Mouse (Mus musculus): Measurements from ENCODE around the gene Rexo2.
"Not testable (repeated sequence)": the region's sequence is repeated elsewhere in the genome, so short reads cannot be mapped to it uniquely, and the experiment has no call there.

Rexo2 gene

DNA sequence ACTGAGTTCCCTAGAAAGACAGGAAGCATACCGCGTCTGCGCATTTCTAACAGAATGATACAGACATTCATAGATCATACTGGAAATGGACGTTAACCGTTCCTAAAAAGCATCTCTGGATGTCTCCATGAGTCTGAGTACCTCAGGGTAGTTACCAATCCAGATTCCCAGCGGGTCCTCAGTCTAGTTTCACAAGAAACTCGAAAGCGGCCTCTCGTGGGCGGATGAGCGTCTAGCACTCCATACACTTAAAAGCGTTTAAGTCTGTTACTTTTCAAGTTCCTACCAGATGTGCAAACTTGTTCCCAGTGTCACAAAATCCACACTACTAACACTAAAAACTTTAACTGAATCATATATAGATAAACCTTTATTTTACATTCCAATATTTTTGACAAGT, 7.3 kb downstream of the Rexo2 start:
- peak; percentile 51 for DNase-seq (ENCODE audit: low read depth, low spot score)

DNA sequence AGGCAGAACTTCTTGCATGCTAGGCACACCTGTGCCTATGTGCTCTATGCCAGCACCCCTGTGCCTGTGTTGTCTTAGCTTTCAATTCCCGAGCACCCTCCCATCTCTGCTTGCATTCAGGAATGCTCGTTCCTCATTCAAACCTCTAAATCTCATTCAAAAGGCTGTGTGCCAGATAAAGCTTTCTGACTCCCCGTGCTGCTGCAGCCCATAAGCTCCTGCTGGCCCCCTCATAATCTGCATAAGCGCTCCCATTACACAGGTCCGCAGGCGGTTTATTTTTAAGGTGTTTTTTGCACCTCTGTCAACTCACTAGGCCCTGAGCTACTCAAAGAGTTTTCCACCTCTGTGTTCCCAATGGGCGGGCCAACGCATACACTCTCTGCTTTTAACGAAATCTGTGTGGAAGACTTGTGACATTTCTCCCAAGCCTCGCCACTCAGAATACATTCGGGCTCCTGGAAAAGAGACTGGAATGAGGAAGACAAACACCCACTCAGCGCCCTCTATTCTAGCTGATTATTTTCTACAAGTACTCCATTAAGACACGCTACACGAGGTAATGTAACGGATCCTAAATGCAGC, 7.9 kb downstream of the Rexo2 start:
- DNase-seq (ENCODE audit: low read depth, low spot score) = peak; percentile 57

DNA sequence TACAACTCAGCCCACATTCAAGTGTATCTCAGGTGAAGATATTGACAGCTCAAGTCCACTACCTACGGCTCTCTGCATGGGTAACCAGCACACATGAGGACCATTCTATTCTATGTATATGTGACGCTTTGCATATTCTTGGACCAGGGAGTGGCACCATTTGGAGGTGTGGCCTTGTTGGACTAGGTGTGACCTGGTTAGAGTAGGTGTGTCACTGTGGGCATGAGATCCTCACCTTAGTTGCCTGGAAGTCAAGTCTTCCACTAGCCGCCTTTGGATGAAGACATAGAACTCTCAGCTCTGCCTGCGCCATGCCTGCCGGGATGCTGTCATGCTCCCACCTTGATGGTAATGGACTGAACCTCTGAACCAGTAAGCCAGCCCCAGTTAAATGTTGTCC, 13.0 kb downstream of the Rexo2 start:
- DNase-seq (ENCODE audit: low read depth, low spot score) = not testable (repeated sequence)

DNA sequence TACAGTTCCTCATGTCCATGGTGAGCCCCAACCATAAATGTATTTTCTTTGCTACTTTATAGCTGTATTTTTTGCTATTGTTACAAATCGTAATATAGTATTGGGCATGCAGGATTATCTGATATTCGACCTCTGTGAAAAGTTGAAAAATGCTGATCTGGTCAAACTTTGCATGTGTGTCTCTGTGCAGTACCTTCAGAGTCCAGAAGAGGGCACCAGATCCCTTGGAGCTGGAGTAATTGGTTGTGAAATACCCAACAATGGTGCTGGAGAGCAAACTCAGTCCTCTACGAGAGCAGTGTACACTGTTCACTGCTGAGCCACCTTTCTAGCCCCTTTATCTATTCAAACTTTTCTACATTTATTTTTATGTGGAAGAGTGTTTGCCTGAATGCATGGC, 13.6 kb downstream of the Rexo2 start:
- DNase-seq (ENCODE audit: low read depth, low spot score) = peak; percentile 81

DNA sequence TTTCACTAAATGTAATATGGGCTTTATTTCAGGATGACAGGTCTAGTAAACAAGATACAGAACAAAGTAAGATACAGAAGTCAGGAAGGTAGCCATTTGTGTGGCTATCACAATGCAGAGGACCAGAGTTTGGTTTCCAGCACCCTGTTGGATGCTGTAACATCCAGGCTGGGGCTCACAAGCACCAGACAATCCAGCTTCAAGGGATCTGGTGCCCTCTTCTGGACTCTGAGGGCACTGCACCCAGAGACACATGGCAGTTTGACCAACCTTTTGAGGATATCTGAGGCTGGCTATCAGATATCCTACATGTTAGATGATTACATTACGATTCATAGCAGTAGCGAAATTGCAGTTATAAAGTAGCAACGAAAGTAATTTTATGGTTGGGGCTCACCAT, 14.8 kb downstream of the Rexo2 start:
- peak; percentile 75 for DNase-seq (ENCODE audit: low read depth, low spot score)

DNA sequence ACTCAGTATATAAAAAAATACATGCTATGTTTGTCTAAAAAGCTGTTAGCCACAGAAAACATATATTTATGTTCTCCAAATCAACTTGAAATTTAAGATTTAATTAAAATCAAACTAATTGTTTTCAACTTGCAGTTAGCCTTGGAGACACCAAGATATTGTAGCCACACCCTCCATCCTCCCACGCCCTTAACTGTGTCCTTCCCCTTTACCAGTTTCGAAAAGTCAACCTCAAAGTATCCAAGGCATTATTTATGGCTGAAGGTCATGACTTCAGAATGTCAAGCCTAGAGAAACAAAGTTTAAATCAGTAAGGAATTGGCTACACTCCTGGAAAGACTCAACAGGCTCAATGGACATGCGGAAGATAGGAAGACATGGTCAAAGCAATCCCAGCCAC, 18.9 kb downstream of the Rexo2 start:
- DNase-seq (ENCODE audit: low read depth, low spot score) = no peak

DNA sequence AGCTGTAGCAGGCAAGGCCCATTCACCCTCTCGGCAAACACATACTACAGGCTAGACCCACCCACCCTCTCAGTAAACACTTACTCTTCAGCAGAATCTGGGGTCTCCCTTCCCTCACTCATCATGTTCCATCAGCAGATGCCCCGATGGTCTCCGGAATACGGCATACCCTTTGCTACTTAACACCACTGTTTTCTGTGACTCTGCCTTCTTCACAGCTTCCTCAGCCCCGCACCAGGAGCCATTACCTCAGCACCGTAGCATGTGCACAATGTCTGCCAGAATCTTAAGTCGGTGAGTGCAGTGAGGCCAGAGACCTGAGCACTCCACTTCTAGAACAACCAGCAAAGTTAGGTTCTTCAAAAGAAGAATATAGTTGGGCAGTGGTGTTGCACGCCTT, 19.7 kb downstream of the Rexo2 start:
- no peak for DNase-seq (ENCODE audit: low read depth, low spot score)

DNA sequence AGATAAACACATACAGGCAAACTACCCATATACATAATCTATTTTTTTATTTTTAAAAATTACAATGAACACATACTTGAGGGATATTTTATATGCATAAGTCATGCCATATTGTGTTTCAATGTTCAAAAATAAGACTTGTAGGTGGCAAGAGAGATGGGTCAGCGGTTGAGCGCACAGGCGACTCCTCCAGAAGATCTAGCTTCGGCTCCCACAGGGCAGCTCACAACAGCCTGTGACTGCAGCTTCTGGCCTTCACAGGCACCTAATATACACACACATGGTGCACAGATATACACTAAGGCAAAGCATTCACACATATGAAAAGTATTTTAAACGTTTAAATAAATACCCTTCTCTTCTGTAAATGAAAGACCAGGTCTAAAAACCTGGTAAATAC, 21.0 kb downstream of the Rexo2 start:
- DNase-seq (ENCODE audit: low read depth, low spot score) = no peak

DNA sequence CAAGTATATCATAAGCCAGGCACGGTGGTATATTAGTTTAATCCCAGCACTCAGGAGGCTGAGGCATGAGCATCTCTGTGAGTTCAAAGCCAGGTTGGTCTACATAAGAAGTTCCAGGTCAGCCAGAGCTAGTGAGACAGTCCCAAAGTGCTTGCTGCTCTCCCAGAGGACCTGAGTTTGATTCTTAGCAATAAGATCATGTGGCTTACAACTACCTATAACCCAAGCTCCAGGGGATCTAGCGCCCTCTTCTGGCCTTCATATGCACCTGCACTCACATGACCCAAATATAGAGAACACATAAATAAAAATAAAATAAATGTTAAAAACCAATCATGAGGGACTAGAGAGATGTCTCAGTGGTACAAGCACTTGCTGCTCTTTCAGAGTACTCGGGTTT, 21.5 kb downstream of the Rexo2 start:
- DNase-seq (ENCODE audit: low read depth, low spot score) = peak; percentile 68

DNA sequence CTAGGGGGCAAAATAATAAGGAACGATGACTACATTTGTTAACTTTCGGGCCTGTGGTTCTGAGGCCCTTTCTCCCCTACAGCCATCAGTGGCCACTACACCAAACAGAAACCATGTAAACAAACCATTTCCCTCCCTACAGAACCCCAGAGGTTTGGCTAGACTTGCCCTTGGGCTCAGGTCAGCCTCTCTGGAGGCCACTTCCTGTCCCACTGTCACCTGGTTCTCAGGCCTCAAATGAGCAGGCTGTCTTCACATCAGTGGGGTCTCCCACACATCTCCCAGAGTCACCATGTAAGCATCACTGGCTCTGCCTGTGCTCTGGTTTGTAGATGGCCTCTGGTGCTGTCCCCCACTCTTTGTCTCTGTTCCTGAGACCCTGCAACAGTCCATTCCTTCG, 24.5 kb downstream of the Rexo2 start:
- no peak for DNase-seq (ENCODE audit: low read depth, low spot score)

DNA sequence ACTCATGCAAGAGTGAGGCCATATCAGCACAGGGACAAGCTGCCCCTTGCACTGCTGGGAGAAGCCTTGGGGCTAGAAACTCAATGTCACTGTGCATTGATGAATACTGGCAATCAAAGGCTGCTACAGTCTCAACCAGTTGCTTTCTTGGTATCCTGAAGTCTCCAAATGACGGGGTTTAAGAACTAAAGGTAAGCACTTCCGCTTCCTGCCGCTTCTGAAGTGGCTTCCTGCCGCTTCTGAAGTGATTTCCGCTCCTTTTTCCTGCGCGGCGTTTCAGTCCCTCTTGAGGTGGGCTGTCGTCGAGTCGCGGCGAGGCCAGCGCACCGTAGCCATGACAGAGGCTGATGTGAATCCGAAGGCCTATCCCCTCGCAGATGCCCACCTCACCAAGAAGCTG, 30.4 kb downstream of the Rexo2 start:
- DNase-seq (ENCODE audit: low read depth, low spot score) = no peak

DNA sequence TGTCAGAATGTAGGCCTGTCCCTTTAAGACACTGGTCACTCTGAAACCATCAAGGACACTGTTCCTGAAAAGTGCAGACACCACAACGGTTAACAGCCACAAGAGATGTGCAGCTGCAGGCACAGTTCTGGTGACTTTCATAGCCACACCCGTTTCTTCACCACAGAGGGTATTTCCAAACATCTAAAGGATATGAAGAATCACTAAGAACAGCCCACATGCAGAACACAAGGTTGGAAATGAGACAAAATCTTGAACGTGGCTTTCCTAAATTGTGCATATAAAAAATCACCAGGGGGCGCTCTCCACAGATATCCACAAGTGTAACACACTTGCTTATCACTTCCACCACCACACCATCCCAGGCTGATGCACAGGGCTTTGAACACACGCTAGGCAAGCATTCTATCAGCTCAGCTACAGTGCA, 32.6 kb downstream of the Rexo2 start:
- peak; percentile 57 for DNase-seq (ENCODE audit: low read depth, low spot score)

DNA sequence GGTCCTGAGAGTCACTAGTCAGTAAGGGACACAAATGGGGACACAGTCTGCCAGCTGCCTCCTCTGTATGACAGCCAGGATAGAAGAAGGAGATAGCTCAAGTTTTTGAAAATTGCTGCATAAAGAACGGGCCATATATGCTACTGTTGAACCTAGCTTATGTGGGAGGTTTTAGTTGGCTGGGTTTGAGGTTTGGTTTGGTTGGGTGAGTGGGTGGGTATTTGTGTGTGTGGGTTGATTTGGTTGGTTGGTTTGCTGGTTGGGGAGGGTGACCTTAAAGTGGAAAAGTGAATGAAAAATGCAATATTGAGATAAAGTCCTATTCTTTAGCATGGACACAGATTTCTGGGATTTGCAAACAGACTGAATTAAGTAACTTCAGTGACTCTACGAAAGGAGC, 35.6 kb downstream of the Rexo2 start:
- DNase-seq (ENCODE audit: low read depth, low spot score) = no peak

DNA sequence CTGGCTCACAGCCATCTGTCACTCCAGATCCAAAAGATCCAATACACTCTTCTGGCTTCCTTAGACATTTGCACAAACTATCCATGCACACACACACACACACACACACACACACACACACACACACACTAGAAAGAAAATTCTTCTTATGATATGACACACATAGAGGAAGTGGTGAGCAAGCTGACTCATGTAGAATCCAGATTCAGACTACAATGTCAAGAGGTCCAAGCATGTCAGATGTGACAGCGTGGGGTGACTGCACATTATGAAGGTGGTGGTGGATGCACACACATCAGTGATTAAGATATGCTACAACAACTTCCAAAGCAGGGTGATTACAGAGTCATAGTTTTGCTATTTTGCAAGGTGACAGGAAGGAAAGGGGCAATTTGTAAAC, 36.5 kb downstream of the Rexo2 start:
- no peak for DNase-seq (ENCODE audit: low read depth, low spot score)

DNA sequence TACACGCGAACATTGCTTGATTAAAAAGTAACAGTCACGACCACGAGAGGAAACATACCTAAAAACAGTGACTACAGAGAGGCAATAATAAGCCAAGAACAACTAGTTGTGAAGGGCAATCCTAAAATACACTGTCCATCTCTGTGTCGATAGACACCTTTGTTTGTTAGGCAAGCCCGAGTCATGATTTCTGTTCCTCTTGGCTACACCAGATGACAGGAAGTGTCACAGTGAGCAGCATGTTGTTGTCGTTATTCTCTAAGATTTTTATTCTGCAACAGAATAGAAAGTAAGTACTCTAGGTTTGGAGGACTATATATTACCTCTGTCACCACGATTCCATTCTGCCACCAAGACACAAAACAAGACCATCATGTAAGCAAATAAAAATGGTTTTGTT, 48.0 kb downstream of the Rexo2 start:
- no peak for DNase-seq (ENCODE audit: low read depth, low spot score)

DNA sequence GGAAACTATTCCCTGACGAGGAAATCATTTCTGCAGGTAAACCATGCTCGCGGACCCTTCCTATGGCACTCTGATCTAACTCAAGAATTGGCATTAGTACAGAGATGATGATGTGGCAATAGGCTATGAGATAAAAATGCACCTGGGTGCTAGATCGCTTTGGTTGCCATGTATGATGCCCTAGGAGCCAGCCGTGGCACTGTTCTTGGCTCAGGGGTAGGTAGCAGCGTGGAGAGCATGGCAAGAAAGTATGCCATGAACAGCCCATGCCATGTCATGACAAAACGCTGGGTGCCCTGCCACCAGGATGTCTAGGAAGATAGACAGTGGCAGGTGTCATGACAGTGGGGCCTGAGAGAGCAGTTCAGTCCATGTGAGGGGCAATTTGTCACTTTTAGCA, 53.2 kb downstream of the Rexo2 start:
- no peak for DNase-seq (ENCODE audit: low read depth, low spot score)

DNA sequence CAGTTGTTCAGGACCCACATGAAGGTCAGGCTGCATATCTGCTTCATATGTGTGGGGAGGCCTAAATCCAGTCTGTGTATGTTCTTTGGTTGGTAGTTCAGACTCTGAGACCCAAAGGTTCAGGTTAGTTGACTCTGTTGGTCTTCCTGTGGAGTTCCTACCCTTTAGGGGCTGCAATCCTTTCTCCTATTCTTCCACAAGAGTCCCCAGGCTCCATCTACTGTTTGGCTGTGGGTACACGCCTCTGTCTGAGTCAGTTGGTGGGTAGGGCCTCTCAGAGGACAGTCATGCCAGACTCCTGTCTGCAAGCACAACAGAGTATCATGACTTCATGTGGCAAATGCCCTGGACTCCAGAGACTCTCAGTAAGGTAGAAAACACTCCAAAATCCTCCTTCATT, 57.2 kb downstream of the Rexo2 start:
- no peak for DNase-seq (ENCODE audit: low read depth, low spot score)

DNA sequence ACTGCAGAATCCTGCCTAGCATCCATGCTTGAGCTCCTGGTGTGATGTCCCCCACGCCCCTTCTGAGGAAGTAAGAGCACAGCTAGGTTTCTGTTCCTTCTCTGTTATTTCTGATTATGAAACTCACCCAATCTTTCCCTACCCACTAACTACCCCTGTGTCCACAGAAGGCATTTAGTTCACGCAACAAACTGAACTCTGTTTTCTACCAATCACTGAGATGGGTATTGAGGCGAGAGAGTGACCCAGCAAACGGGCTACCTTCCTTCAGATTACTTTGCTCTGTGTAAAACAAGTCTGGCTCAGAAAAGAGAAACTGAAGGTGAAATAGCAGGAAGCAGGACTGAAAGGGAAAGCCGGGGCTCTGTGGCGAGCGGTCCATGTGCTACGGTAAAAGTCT, 58.0 kb downstream of the Rexo2 start:
- no peak for DNase-seq (ENCODE audit: low read depth, low spot score)

DNA sequence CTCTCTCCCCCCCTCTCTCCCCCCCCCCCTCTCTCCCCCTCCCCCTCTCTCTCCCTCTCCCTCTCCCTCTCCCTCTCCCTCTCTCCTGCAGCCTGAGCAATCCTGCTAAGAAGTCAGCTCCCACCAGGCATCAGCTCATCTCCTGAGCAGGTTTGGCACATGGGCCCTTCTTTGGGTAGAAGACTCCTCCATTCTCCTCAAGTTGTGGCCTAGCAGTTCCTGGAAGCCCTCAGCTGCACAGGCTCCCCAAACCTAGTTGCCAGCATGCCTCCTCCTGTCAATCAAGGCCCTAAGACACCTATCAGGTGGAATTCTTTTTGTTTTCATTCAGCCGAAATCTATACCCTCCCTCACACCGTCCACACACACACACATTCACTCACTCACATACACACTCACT, 58.9 kb downstream of the Rexo2 start:
- DNase-seq (ENCODE audit: low read depth, low spot score) = no peak

DNA sequence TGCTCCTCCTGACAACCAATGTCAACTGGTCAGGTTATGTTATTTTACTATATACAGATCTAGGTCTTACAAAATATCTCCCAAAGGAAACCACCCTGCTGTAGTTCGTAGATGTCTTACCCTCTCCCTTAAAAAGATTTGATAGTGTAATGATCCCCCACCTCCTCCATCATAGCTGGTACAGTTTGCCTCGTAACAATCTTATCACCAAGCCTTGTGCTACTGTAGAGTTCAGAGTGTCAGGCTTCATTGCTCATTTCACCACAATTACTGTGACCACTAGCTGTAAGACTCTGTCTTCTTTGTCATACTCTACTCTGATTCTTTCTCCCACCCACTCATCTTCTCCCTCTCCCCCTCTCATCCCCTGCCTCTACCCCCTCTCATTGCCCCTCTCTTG, 59.4 kb downstream of the Rexo2 start:
- no peak for DNase-seq (ENCODE audit: low read depth, low spot score)

DNA sequence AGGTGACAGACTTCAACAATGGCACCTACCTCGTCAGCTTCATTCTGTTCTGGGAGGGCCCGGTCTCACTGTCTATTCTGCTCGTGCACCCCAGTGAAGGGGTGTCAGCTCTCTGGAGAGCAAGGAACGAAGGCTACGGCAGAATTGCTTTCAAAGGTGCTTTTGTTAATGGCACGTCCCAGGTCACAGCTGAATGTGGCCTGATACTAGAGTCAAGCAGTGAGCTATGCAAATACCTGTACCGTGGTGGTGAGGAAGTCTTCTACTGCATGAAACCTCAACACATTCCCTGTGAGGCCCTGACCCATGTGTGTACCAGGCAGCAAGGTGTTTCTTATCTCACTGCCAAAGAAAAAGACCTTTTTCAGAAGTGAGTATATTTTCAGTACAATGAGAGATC, 60.0 kb downstream of the Rexo2 start:
- no peak for DNase-seq (ENCODE audit: low read depth, low spot score)

DNA sequence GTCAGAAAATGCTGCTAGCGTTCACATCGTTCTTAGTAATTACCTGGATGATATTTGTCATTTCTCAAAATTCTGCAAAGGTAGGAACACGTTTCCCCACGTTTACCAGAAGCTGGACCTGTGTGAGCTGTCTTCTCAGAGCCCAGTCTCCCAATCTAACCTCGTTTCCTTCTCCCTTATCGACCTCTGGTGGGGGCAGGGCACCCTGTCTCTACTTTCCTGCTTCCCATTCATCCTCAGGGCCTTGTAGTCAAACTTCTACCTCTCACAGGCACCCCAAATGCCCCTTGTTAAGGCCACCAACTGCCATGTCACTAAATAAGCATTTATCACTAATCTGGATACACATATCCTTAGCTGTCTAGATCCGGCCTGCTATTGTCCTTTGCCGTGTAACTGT, 61.6 kb downstream of the Rexo2 start:
- DNase-seq (ENCODE audit: low read depth, low spot score) = no peak
